Mouse (Mus musculus) layer of hippocampus, adult 2 months (tissue): Measurements from ENCODE around the gene Glis1. TPM values are rescaled to one million over a fixed set of nuclear protein-coding genes. Genes with fewer than 3 reads are reported as not detected.

Experiments
- DNase-seq, 2 experiments: peaks; one replicate each; pipeline ENCODE4 v3.0.0; 2022; ENCODE audit warnings: low spot score in 2 of 2
- H3K27ac ChIP-seq: fragments of 200-600 bp; 2 replicates; pipeline ENCODE4 v1.8.1; 2022
- H3K4me3 ChIP-seq: fragments of 200-600 bp; 2 replicates; pipeline ENCODE4 v1.8.1; 2022; ENCODE audit warnings: mild to moderate bottlenecking
- CTCF ChIP-seq: fragments of 200-600 bp; conservative IDR thresholded peaks from 2 replicates; pipeline ENCODE4 v1.8.1; 2022; ENCODE audit warnings: antibody characterized with exemption, mild to moderate bottlenecking, moderate library complexity
- total RNA-seq, 2 experiments: library from RNA; stranded (reverse); gene quantifications; 2 replicates each; pipeline ENCODE4 v1.2.3; 2021

Gene Glis1
- total RNA-seq, 2 experiments from 2014 or later: 0.64 to 2.5 TPM

DNA sequence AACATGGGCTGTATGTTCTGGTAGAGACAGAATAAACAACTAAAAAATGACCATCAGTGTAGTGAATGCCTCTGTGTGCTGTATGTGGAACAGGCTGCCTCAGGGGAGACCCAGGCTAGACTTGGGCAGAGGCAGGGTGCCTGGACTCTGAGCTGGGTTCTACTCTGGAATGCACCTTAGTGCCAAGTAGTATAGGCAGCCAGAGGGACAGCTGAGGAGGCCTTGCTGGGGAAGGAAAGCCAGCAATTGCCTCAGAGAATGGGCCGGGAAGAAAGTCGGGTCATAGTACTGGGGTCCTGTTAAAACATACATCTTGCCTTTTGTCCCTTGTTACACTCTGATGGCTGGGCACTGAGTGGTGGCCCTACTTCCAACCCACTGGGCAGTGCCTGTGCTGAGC is 25.1 kb downstream of the Glis1 start:
- no peak for TF ChIP-seq CTCF
- DNase-seq: no peak
- Histone ChIP-seq H3K4me3 (no peak overlapping the region), H3K27ac (no peak overlapping the region)

DNA sequence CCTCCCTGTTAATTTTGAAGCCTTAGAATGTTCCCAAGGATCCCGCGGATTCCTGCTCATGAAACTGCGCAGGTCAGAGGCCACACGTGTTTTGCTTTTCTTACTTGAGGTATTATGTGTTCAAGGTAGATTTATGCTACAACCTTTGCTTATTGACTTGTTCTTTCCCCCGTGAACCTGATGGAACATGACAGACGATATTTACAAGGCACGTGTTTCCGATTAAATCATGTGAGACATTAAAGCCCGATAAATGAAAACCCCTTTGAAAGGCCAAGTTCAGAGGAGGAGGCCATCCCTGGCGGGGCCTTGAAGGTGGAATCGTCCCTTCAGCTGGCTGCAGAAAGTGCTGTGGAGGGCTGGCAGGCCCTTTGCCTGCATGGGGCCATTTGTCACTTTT is 26.1 kb downstream of the Glis1 start:
- TF ChIP-seq CTCF: no peak
- Histone ChIP-seq H3K27ac (no peak overlapping the region), H3K4me3 (no peak overlapping the region)
- DNase-seq: no peak

DNA sequence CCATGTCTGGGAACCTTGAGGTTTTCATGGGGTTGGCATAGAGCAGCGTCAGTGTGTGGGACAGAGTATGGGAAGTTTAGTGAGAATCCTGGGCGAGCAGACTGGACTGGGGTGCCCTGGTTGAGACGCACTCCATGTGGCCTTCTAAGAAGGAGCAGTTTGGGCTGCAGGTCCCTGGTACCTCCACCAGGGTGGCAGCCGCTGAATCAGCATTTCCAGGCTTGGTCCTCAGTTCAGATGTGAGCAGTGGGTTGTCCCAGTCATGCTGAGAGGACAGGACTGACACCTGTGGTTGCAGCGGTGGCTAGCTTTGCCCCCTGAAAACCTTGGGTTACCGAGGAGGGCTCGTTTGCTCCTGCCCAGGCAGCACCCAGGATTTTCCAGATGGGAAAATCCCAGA is 33.4 kb downstream of the Glis1 start:
- no peak for TF ChIP-seq CTCF
- Histone ChIP-seq H3K27ac (no peak overlapping the region), H3K4me3 (no peak overlapping the region)
- DNase-seq: no peak

DNA sequence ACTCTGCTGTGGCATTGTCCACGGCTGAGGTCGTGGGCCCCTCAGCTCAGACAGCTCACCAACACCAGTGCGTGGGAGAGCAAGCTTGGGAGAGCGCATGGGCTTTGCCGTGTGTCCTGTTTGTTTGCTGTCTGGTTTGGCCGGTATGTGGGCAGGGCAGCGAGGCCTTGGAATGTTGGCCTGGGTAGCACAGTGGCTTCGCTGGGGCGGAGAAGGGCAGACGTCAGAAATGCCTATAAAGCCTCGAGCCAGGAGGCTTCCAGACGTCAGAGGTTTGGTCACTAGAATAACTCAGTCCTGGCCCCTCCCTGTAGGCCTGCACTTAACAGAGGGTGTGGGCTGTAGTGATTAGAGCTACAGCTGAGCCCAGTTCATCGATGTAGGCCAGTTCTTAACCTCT is 33.9 kb downstream of the Glis1 start:
- TF ChIP-seq CTCF: no peak
- Histone ChIP-seq H3K4me3 (no peak overlapping the region), H3K27ac (no peak overlapping the region)
- no peak for DNase-seq

DNA sequence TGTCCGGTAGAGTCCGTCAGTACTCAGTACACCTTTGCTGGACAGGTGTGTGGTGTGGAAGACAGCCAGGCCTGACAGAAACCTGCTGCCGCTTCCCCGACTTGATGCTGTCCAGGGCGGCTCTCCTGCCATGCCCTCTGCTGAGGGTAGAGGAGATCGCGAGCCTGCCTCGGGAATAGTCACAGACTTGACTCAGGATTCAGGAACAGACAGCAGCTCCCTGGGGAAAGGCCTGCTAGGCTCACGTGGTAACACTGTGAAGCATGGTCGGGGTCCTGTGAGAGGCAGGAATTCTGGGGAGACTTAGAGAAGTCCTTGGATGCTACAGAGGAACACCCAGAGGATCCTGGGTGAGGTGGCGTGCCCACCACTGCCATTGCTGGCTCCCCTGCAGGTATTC is 34.4 kb downstream of the Glis1 start:
- no peak for DNase-seq
- Histone ChIP-seq H3K4me3 (no peak overlapping the region), H3K27ac (no peak overlapping the region)
- no peak for TF ChIP-seq CTCF

DNA sequence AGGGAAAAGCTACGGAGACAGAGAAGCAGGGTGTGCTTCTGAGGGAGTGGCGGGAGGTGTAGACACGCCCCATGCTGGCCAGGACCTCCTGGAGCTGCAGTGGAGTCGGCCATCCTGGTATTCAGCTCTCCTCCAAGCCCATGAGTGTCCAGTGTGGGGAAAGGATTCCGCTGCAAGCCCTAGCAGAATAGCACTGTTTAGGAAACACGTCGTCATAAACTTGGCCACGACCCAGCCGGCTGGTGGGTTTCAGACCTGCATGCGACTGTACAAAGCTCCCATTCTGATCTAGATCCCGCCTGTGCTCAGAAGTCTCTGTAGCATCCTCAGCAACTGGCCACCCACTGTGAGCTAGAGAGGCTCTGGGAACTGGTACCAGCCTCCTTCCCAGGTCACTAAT is 41.9 kb downstream of the Glis1 start:
- TF ChIP-seq CTCF: no peak
- DNase-seq: no peak
- no peak overlapping the region for H3K4me3 ChIP-seq
- no peak overlapping the region for H3K27ac ChIP-seq

DNA sequence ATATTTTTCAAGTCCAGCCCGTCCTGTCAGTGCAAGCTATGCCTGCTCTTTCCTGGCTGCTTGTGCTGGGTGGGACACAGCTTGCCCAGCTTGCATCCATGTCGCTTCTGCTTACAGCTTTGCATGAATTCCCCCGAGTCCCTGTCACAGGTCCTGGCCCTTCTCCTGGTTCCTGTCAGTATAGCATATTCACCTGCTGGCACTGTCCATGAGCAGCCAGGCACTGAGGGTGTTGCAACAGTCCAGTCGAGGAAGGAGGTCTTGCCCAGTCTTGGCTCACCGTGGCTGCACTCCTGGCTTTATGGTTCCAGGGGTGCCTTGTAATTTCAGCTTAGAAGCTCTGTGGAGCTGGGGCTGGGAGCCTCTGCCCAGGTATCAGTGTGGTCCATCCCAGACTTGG is 44.6 kb downstream of the Glis1 start:
- TF ChIP-seq CTCF: no peak
- no peak for DNase-seq
- no peak overlapping the region for H3K27ac ChIP-seq
- no peak overlapping the region for H3K4me3 ChIP-seq

DNA sequence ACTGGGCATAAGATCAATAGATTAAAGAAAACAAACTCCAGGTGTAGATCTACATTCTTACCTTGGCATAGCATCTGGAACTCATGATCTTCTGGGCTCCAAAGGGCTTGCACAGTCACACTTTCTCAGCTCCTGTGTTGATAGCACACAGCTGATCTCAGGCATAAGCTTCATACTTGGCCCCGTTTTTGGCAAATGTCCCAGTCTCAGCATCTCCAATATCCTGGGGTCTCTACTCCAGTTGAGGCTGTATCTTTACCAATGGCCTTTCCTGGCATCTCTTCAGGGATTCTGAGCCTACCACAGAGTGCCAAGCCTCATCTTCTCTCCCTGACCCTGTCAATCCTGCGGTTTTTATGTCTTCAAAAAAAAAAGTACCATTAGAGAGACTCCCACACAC is 48.1 kb downstream of the Glis1 start:
- Histone ChIP-seq H3K4me3 (no peak overlapping the region), H3K27ac (no peak overlapping the region)
- no peak for DNase-seq
- TF ChIP-seq CTCF: no peak

DNA sequence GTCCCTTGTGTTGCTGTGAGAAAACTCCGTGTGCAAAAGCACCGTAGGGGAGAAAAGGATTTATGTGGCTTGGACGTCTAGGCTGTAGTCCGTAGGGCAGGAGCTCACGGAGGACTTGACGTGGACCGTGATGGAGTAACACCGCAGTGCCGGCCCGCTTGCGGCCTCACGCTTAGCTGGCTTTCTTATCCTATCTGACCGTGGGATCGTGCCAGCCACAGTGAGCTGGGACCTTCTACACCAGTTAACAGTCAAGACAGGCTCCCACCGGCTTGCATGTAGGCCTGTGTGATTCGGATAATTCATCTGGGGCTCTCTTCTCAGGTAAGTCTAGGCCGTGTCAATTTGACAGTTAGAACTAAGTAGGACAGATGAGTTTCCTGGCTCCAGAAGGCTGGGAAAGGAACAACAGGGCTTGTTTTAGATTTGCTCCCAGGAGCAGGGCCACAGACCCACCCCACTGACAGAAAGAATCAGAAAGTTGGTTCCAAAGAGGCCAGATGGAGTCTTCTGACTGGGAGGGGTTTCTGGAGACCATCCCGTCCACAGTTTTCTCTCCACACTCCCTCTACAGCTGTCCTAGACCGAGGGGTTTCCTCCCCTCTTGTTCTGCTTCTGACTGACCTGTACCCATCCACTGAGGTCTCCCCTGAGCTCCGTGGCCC is 49.3 kb downstream of the Glis1 start:
- Histone ChIP-seq H3K4me3 (no peak overlapping the region), H3K27ac (no peak overlapping the region)
- TF ChIP-seq CTCF: no peak
- no peak for DNase-seq

DNA sequence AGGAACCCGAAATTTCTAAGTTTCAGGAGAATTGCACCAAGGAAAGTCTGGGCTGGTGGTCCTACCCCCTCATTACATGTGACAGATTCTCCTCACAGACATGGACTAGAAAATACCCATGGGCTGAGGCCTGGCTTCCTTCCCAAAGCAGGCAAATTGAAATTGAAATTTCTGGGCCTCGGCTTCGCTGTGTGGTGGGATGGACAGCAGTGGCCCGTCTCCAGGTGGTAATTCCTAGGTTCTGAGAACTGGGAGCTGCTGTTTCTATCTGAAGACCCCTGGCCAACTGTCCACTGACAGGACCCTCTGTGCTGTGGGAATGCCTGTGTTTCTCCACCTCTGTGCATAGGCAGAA is 49.8 kb downstream of the Glis1 start:
- DNase-seq: no peak
- no peak overlapping the region for H3K4me3 ChIP-seq
- no peak overlapping the region for H3K27ac ChIP-seq
- TF ChIP-seq CTCF: no peak

DNA sequence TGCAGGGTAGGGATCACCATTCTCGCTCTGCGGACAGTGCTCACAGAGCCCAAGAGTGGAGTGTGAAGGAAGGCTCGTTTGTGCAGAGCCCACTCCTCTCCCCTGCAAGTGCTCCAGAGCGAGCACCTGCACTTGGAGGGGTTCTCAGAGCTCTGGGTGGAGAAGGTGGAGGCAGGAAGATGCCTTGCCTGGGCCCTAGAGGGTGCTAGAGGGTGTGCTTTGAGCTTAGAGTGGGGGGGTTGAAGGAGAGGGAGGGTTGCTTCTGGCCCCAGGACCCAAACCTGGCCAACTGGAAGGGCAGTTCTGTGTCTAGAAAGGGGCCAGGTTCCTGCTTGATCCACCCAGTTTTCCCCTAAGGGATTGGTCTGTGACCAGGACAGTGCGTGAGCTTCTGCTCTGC is 51.5 kb downstream of the Glis1 start:
- peak; percentile 82 for TF ChIP-seq CTCF
- peak in 1 of 2 experiments; percentile 49 for DNase-seq

DNA sequence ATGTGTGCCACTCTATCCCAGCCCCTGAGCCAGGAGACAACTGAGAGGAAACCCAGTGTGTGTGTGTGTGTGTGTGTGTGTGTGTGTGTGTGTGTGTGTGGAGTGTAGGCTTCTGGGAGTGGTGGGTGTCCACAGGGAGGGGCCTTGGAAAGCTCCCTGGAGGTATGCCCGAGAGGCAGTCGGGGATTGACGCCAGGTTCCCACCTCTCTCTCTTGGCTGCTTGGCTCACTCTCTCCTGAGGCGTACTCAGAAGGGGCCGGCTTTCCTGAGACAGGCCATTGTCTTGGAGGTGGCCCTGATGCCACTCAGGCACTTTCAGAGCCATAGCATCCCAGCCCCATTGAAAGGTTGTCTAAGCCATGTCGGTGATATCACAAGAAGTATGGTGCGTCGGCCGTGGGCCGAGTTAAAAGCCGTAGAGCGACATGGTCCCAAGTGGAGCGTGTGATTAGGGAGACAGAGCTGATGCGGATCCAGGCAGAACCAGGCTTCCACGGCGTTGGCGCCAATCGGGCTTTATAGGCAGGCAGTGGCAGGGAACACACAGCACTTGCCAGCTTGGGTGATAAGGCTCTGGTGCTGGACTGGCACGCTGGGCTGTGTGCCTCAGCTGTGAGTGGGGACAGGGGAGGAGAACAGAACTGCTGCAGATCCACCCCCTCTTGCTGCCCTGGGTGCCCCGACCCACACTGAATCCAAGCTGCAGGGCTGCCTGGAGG is 54.9 kb downstream of the Glis1 start:
- no peak for TF ChIP-seq CTCF
- H3K27ac ChIP-seq: no peak overlapping the region
- no peak overlapping the region for H3K4me3 ChIP-seq
- no peak for DNase-seq

More for the DNA sequence above, 51.5 kb downstream of the Glis1 start:
- no peak overlapping the region for H3K4me3 ChIP-seq
- H3K27ac ChIP-seq: no peak overlapping the region

DNA sequence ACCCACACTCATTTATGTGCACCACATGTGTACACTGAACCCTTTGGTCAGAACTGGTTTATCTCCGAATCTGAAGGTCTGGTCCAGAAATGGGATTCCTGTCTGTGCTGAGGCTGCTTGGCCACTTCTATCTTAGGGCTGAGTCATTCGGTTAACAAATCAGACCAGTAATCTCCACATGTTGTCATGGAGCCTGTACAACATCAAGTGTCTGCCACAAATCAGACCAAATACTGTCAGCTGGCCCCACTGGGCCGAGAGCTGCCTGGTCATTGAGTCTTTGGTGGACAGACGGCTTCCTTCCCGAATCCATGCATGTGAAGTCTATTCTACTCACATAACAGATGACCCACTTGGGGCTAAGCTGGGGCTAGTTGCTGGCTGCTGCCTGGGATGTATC is 58.6 kb downstream of the Glis1 start:
- Histone ChIP-seq H3K4me3 (no peak overlapping the region), H3K27ac (no peak overlapping the region)
- DNase-seq: no peak
- no peak for TF ChIP-seq CTCF

DNA sequence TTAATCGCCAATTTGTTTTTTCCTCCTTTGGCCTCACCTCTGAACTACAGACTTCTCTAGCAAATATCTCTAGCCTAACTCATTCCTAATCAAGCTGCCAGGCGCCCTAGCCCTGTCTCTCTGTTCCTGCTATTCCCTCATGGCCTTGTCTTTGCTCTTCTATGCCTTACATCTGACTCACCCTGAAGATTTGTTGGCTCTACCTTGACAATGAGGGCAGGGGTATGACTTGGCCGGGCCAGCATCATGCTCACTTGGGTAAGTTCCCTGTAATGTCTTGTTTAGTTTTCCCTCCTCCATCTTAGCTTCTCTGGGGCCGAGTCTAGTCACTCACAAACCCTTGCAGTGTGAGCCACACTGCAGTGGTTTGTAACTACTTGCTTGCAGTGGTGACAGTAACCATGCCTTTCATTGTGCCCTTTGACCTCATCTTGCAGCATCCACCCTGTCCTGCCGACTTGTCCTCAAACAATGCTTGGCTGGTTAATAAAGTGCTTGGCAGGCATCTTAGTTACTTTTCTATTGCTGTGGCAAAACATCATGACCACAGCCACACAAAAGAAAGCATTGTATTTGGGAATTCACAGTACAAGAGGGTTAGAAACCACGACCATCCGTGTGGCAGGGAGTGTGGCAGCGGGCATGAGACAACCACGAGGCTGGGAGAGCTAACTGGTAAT is 61.5 kb downstream of the Glis1 start:
- no peak overlapping the region for H3K27ac ChIP-seq
- TF ChIP-seq CTCF: no peak
- H3K4me3 ChIP-seq: no peak overlapping the region
- no peak for DNase-seq
